Mouse (Mus musculus): Measurements from ENCODE around the gene Cpt1c. TPM values are rescaled to one million over a fixed set of nuclear protein-coding genes. Genes with fewer than 3 reads are reported as not detected.

Cpt1c gene
- polyA plus RNA-seq, 1 experiment: 102 TPM

DNA sequence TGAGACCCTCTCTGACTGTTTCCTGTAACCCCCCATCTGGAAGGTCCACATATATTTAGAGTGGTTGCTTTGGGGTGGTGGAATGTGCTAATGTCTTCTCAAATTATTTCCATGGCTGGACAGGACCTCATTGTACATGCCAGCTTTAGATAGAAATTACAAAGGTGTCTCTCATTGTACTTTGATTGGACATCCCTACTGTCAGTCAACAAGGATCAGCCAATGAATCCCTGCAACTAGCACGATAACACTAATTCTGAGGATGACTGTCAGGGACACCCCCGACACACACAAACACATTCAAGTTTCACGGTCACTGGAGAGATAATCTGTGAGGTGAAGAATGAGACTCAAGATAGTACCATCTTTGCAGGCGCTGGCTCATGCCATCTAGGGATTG lies 36.0 kb downstream of the Cpt1c start:
- no peak for TF ChIP-seq POLR2A (IDR thresholded peaks at IDR 0.05; ENCODE audit: borderline replicate concordance, extremely low read depth, insufficient read depth, insufficient read length, poor library complexity, severe bottlenecking)
- TF ChIP-seq CTCF (IDR thresholded peaks at IDR 0.05; ENCODE audit: borderline replicate concordance, extremely low read depth, insufficient read depth, insufficient read length): no peak
- DNase-seq (ENCODE audit: low read depth): no peak

DNA sequence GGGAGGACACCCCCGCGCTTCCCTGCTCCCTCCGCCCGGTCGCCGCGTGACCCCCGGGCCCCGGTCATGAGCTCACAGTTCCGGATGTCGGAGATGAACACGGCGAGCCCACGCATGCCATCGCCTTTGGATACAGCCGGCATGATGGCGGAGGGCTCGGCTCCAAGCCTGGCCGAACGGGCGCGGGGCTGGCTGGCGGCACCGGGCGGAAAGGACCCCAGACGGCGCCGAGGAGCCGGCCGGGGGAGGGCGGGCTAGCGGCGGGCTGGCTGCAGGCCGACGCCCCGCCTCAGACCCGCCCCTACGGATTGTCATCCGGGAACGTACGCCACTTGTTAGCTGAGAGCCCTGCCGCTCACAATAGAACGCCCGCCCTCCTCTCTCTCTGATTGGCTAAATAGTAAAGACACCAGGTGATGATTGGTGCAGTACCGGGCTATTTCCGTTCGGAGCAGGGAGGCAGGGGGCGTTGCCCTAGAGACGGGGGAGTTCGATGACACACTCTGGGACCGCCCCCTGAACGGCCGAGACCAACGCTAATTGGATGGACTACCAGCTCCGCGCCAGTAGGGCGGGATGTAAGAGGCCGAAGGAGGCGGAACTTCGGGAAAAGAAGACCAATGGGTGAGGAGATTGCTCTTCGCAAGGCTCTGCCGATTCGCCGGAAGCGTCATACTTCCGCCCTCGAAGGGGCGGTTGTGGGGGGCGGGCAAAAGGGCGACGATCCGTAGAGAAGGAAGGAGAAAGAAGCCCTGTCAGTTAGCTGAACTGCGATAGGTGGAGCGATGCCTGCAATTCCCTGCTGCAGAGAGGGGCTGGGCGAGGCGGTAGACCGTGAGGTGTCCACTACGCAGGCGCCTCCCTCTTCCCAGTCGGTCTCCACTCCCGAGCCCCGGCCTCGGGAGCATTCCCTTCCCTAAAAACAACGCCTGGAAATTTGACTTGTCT lies 45.2 kb downstream of the Cpt1c start, which contains the start of gene Ap2a1:
Ap2a1 (minus strand) TSS at position 293 of the 948 bp plus-strand sequence.
- no peak for TF ChIP-seq CTCF (IDR thresholded peaks at IDR 0.05; ENCODE audit: borderline replicate concordance, extremely low read depth, insufficient read depth, insufficient read length)
- TF ChIP-seq POLR2A (IDR thresholded peaks at IDR 0.05; ENCODE audit: borderline replicate concordance, extremely low read depth, insufficient read depth, insufficient read length, poor library complexity, severe bottlenecking): peak; percentile 78
- DNase-seq (ENCODE audit: low read depth): peak; percentile 100

DNA sequence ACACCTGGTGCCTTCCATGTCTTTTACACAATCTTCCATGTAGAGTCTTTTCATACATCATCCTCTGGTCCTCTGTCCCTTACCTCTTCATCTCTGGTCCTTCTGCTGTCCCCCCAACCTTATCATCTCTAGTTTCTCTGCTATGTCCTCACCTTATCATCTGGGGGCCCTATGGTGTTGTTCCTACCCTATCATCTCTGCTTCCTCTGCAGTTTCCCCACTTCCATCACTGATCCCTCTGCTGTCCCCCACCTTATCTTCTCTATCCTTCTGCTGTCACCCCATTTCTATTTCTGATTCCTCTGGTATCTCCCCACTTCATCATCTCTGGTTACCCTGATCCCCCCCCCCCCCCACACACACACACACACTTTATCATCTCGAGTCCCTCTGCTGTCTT lies 46.1 kb downstream of the Cpt1c start:
- TF ChIP-seq CTCF (IDR thresholded peaks at IDR 0.05; ENCODE audit: borderline replicate concordance, extremely low read depth, insufficient read depth, insufficient read length) (no peak), POLR2A (IDR thresholded peaks at IDR 0.05; ENCODE audit: borderline replicate concordance, extremely low read depth, insufficient read depth, insufficient read length, poor library complexity, severe bottlenecking) (no peak)
- no peak for DNase-seq (ENCODE audit: low read depth)

DNA sequence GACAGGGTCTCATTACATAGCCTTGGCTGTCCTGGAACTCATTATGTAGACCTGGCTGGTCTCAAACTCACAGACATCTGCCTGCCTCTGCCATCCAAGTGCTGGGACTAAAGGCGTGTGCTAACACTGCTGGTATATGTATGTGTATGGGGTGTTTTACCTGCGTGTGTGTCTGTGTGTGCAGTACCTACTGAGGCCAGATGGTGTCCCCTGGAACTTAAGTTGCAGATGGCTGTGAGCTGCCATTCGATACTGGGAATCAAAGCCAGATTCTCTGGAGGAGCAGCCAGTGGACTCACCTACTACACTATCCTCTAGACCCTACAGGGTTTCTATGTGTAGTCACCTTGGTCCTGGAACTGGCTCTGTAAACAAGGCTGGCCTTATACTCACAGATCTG lies 49.2 kb downstream of the Cpt1c start:
- TF ChIP-seq POLR2A (IDR thresholded peaks at IDR 0.05; ENCODE audit: borderline replicate concordance, extremely low read depth, insufficient read depth, insufficient read length, poor library complexity, severe bottlenecking): no peak
- TF ChIP-seq CTCF (IDR thresholded peaks at IDR 0.05; ENCODE audit: borderline replicate concordance, extremely low read depth, insufficient read depth, insufficient read length): peak; percentile 42; the same call in 1 of the 2 replicates
- DNase-seq (ENCODE audit: low read depth): peak; percentile 58

DNA sequence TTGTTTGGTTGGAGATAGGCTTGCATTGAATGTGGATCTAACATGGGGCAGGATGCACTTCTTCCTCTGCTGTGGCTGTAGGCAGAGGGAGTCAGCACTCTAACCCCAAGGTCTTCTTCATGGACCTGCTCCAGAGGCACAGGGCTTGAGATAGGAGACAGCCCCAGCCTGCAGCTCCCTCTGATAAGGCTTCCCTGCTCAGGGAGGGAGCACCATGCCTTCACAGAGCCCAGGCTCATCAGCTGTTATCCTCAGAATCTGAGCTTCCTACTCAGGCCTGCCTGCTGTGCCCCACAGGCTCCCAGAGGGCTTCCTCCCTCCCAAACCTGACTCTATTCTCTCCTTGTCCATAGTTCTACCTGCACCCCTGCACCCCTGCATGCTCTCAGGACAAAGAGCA lies 52.1 kb downstream of the Cpt1c start:
- TF ChIP-seq CTCF (IDR thresholded peaks at IDR 0.05; ENCODE audit: borderline replicate concordance, extremely low read depth, insufficient read depth, insufficient read length) (no peak), POLR2A (IDR thresholded peaks at IDR 0.05; ENCODE audit: borderline replicate concordance, extremely low read depth, insufficient read depth, insufficient read length, poor library complexity, severe bottlenecking) (no peak)
- DNase-seq (ENCODE audit: low read depth): no peak

DNA sequence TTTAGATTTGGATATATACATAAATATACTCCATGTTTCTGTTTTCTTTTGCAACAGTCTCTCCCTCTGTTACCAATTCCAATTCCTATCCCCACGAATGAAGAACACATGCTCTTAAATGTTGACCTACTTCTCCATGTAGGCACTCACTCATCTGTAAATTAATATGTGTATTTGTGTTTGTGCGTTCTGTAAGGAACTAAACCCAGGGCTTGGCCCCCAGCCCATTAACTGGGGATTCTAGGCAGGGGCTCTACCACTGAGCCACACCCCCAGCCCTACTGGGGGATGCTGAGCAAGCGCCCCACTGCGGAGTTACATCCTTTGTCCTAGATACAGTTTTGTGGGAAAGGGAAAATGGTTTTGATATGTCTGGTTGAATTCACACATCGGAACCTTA lies 55.5 kb downstream of the Cpt1c start:
- no peak for DNase-seq (ENCODE audit: low read depth)
- TF ChIP-seq POLR2A (IDR thresholded peaks at IDR 0.05; ENCODE audit: borderline replicate concordance, extremely low read depth, insufficient read depth, insufficient read length, poor library complexity, severe bottlenecking): no peak
- TF ChIP-seq CTCF (IDR thresholded peaks at IDR 0.05; ENCODE audit: borderline replicate concordance, extremely low read depth, insufficient read depth, insufficient read length): no peak

DNA sequence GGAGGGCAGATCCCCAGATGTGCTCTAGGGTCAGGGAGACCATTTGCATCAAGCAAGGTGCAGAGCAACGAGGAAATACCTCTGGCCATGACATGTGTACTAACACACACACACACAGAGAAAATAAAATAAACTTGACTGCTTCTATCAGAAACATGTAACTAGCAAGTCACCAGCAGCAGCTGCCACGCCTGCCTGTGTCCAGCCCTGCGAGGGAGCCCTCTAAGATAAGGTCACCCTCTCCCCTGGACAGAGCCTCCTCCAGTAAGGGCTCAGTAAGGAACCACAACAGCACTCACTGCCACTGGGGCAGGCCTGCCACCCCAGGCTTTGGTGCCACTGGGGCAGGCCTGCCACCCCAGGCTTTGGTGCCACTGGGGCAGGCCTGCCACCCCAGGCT lies 56.4 kb downstream of the Cpt1c start:
- TF ChIP-seq CTCF (IDR thresholded peaks at IDR 0.05; ENCODE audit: borderline replicate concordance, extremely low read depth, insufficient read depth, insufficient read length): no peak
- TF ChIP-seq POLR2A (IDR thresholded peaks at IDR 0.05; ENCODE audit: borderline replicate concordance, extremely low read depth, insufficient read depth, insufficient read length, poor library complexity, severe bottlenecking): no peak
- DNase-seq (ENCODE audit: low read depth): no peak

DNA sequence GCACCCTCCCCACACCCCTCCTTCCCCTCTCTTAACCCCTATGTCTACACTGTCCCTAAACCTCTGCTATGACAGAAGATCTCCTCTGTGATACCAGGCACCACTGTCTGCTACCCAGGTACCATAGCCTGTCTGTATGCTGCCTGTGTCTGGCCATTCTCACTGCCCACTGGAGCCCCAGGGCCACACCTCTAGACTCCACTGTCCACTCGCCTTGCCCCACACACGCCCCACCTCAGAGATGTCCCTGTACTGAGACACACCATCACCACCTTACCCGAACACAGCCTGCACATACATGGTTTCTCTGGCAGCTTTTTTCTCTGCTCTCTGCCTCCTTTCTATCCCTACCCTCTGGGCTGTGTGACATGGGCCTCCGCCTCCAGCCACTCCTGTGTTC lies 57.8 kb downstream of the Cpt1c start:
- DNase-seq (ENCODE audit: low read depth): no peak
- no peak for TF ChIP-seq CTCF (IDR thresholded peaks at IDR 0.05; ENCODE audit: borderline replicate concordance, extremely low read depth, insufficient read depth, insufficient read length)

DNA sequence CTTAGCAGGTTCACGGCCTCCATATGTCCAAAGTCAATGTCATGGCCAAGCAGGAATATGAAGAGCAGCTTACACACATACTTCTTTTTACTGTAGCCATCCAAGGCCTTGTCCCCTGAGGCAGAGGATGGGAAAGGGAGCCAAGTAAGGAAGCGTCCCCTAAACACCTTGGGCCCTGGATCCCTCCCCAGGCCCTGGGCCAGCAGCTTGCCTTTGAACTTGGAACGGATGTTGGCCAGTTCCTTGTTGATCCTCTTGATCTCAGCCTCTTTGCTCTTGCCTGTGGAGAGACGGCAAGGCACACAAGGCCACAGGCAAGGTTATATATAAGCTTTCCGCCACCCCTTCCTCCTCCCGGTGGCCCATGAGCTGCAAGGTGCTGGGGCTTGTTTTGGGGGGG lies 58.5 kb downstream of the Cpt1c start:
- no peak for DNase-seq (ENCODE audit: low read depth)
- no peak for TF ChIP-seq POLR2A (IDR thresholded peaks at IDR 0.05; ENCODE audit: borderline replicate concordance, extremely low read depth, insufficient read depth, insufficient read length, poor library complexity, severe bottlenecking)
- no peak for TF ChIP-seq CTCF (IDR thresholded peaks at IDR 0.05; ENCODE audit: borderline replicate concordance, extremely low read depth, insufficient read depth, insufficient read length)

DNA sequence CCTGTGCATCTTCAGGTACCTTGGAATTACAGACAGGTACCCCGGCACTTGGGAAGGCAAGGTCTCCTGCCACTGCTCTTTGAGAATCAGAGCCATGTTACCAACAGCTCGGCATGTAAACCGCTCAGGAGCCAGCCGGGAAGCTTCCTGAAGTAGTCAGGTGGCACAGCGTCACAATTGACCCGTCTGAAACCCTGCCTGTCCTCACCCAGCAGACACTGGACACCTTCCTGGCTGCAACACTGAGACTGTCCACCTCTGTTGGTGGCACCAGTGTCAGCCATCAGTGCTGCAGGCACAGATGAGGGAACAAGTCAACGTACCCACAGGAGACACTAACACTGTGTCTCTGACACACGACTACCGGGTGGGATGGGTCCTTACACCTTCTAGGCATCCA lies 59.3 kb downstream of the Cpt1c start:
- DNase-seq (ENCODE audit: low read depth): no peak
- TF ChIP-seq POLR2A (IDR thresholded peaks at IDR 0.05; ENCODE audit: borderline replicate concordance, extremely low read depth, insufficient read depth, insufficient read length, poor library complexity, severe bottlenecking) (no peak), CTCF (IDR thresholded peaks at IDR 0.05; ENCODE audit: borderline replicate concordance, extremely low read depth, insufficient read depth, insufficient read length) (no peak)

DNA sequence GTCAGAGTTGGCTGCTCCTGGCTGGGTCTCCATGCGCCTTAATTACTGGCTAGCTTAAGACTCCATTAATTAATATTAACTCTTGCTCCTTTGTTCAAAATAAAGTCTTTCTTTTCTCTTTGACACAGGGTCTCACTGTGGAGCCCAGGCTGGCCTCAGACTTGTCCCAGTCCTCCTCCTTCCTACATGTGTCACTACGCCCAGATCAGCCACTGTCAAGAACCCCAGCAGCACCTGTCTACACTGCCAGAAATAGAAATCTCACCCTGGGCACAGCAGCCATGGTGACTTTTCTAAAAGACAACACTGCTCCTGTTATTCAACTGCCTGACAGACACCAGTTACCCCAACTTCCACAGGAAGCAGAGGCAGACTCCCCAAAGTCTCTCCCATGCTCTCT lies 60.3 kb downstream of the Cpt1c start:
- TF ChIP-seq CTCF (IDR thresholded peaks at IDR 0.05; ENCODE audit: borderline replicate concordance, extremely low read depth, insufficient read depth, insufficient read length): no peak
- no peak for TF ChIP-seq POLR2A (IDR thresholded peaks at IDR 0.05; ENCODE audit: borderline replicate concordance, extremely low read depth, insufficient read depth, insufficient read length, poor library complexity, severe bottlenecking)
- no peak for DNase-seq (ENCODE audit: low read depth)

Other genes starting within 250 kb of the Cpt1c start
- 31.1 and 45.0 TPM in 2 replicates for gene Vrk3, start 226.4 kb downstream of the Cpt1c start, polyA plus RNA-seq (2012; rRNA removed)
- 1.0 and 1.1 TPM in 2 replicates for gene Zfp473, start 223.8 kb downstream of the Cpt1c start, polyA plus RNA-seq (2012; rRNA removed)
- 73.9 and 96.1 TPM in 2 replicates for gene Nup62, start 158.8 kb downstream of the Cpt1c start, polyA plus RNA-seq (2012; rRNA removed)
- 0.42 and 0.59 TPM in 2 replicates for gene Il4i1, start 158.5 kb downstream of the Cpt1c start, polyA plus RNA-seq (2012; rRNA removed)
- 24.8 and 36.4 TPM in 2 replicates for gene Atf5, start 158.2 kb downstream of the Cpt1c start, polyA plus RNA-seq (2012; rRNA removed)
- gene Akt1s1, start 125.9 kb downstream of the Cpt1c start, polyA plus RNA-seq (2012; rRNA removed): 141 and 160 TPM in 2 replicates
- 96.8 and 124 TPM in 2 replicates for gene Tbc1d17, start 125.8 kb downstream of the Cpt1c start, polyA plus RNA-seq (2012; rRNA removed)
- gene Pnkp, start 117.7 kb downstream of the Cpt1c start, polyA plus RNA-seq (2012; rRNA removed): 33.1 and 42.3 TPM in 2 replicates
- gene Ptov1, start 105.1 kb downstream of the Cpt1c start, polyA plus RNA-seq (2012; rRNA removed): 927 and 1,026 TPM in 2 replicates
- gene Med25, start 82.1 kb downstream of the Cpt1c start, polyA plus RNA-seq (2012; rRNA removed): 205 and 206 TPM in 2 replicates
- 29.7 and 47.4 TPM in 2 replicates for gene Fuz, start 78.8 kb downstream of the Cpt1c start, polyA plus RNA-seq (2012; rRNA removed)
- gene Ap2a1, start 45.4 kb downstream of the Cpt1c start, polyA plus RNA-seq (2012; rRNA removed): 165 and 185 TPM in 2 replicates
- gene Tsks, start 31.6 kb downstream of the Cpt1c start, polyA plus RNA-seq (2012; rRNA removed): 0.04 and 0.05 TPM in 2 replicates
- 824 and 992 TPM in 2 replicates for gene Prmt1, start 11.7 kb upstream of the Cpt1c start, polyA plus RNA-seq (2012; rRNA removed)
- 84.4 and 130 TPM in 2 replicates for gene Irf3, start 22.8 kb upstream of the Cpt1c start, polyA plus RNA-seq (2012; rRNA removed)
- gene Bcl2l12, start 23.9 kb upstream of the Cpt1c start, polyA plus RNA-seq (2012; rRNA removed): 20.5 and 33.9 TPM in 2 replicates
- gene Scaf1, start 41.5 kb upstream of the Cpt1c start, polyA plus RNA-seq (2012; rRNA removed): 125 and 147 TPM in 2 replicates
- gene Rras, start 43.1 kb upstream of the Cpt1c start, polyA plus RNA-seq (2012; rRNA removed): 18.2 and 20.7 TPM in 2 replicates
- 10.5 and 39.1 TPM in 2 replicates for gene Prr12, start 78.0 kb upstream of the Cpt1c start, polyA plus RNA-seq (2012; rRNA removed)
- 81.9 and 84.1 TPM in 2 replicates for gene Nosip, start 87.6 kb upstream of the Cpt1c start, polyA plus RNA-seq (2012; rRNA removed)
- 25.0 and 30.6 TPM in 2 replicates for gene Prrg2, start 87.8 kb upstream of the Cpt1c start, polyA plus RNA-seq (2012; rRNA removed)
- 68.2 and 101 TPM in 2 replicates for gene Rcn3, start 117.4 kb upstream of the Cpt1c start, polyA plus RNA-seq (2012; rRNA removed)
- 11.7 and 17.3 TPM in 2 replicates for gene Fcgrt, start 129.0 kb upstream of the Cpt1c start, polyA plus RNA-seq (2012; rRNA removed)
- gene Rps11, start 149.6 kb upstream of the Cpt1c start, polyA plus RNA-seq (2012; rRNA removed): 421 and 634 TPM in 2 replicates
- 2,550 and 2,843 TPM in 2 replicates for gene Rpl13a, start 153.9 kb upstream of the Cpt1c start, polyA plus RNA-seq (2012; rRNA removed)
- gene Gm45713, start 161.4 kb upstream of the Cpt1c start, polyA plus RNA-seq (2012; rRNA removed): 0.30 and 0.31 TPM in 2 replicates
- 6.2 and 9.0 TPM in 2 replicates for gene Flt3l, start 161.6 kb upstream of the Cpt1c start, polyA plus RNA-seq (2012; rRNA removed)
- 130 and 151 TPM in 2 replicates for gene Pih1d1, start 179.5 kb upstream of the Cpt1c start, polyA plus RNA-seq (2012; rRNA removed)
- 26.4 and 34.2 TPM in 2 replicates for gene Aldh16a1, start 179.7 kb upstream of the Cpt1c start, polyA plus RNA-seq (2012; rRNA removed)
- gene Slc17a7, start 189.1 kb upstream of the Cpt1c start, polyA plus RNA-seq (2012; rRNA removed): 6.7 and 25.8 TPM in 2 replicates
- 0.04 and 0.12 TPM in 2 replicates for gene Gfy, start 204.7 kb upstream of the Cpt1c start, polyA plus RNA-seq (2012; rRNA removed)
- gene Pth2, start 206.1 kb upstream of the Cpt1c start, polyA plus RNA-seq (2012; rRNA removed): 0.25 and 0.30 TPM in 2 replicates
- 0.70 and 1.1 TPM in 2 replicates for gene Ccdc155, start 230.0 kb upstream of the Cpt1c start, polyA plus RNA-seq (2012; rRNA removed)
- 1.4 and 2.1 TPM in 2 replicates for gene Dkkl1, start 237.3 kb upstream of the Cpt1c start, polyA plus RNA-seq (2012; rRNA removed)
- 184 and 312 TPM in 2 replicates for gene Tead2, start 240.9 kb upstream of the Cpt1c start, polyA plus RNA-seq (2012; rRNA removed)